Mouse (Mus musculus) spleen, adult 2 months (tissue): ENCODE results near the gene Psmd7. TPM values are rescaled to one million over a fixed set of nuclear protein-coding genes. Genes with fewer than 3 reads are reported as not detected.
A peak's percentile ranks its signal among the peaks of the same experiment; 100 is the strongest.

Experiments used
- DNase-seq, 2 experiments: peaks; one replicate each; pipeline versions ENCODE4 v3.0.0 to v3.0.0-alpha.2; 2012 to 2021; ENCODE audit warnings: low spot score in 2 of 2, low read depth in 1 of 2
- H3K27ac ChIP-seq: fragments of 200-500 bp; 2 replicates; pipeline ENCODE4 v1.5.1; 2012; ENCODE audit warnings: low read length, inconsistent platforms; ENCODE audit not compliant: insufficient read depth
- H3K27me3 ChIP-seq: fragments of 200-500 bp; 2 replicates; pipeline ENCODE4 v1.6.1; 2012; ENCODE audit warnings: mild to moderate bottlenecking, moderate library complexity, low read length, inconsistent platforms; ENCODE audit not compliant: control insufficient read depth, insufficient read depth
- H3K36me3 ChIP-seq: fragments of 200-500 bp; 2 replicates; pipeline ENCODE4 v1.6.1; 2012; ENCODE audit warnings: mild to moderate bottlenecking, low read length, inconsistent platforms; ENCODE audit not compliant: control insufficient read depth, insufficient read depth
- H3K4me1 ChIP-seq: fragments of 200-500 bp; 2 replicates; pipeline ENCODE4 v1.6.1; 2011; ENCODE audit warnings: inconsistent platforms; ENCODE audit not compliant: control insufficient read depth, insufficient read depth, insufficient read length
- H3K4me3 ChIP-seq: fragments of 200-500 bp; 2 replicates; pipeline ENCODE4 v1.5.1; 2011; ENCODE audit warnings: mild to moderate bottlenecking, inconsistent platforms; ENCODE audit not compliant: insufficient read depth, insufficient read length; ENCODE audit errors: extremely low read depth
- CTCF ChIP-seq: fragments of 200-500 bp; IDR thresholded peaks from 2 replicates; pipeline ENCODE4 v1.5.1; 2011; ENCODE audit warnings: mild to moderate bottlenecking, inconsistent platforms; ENCODE audit not compliant: insufficient read depth, insufficient read length, insufficient replicate concordance; ENCODE audit errors: extremely low read depth
- POLR2A ChIP-seq: fragments of 200-500 bp; IDR thresholded peaks from 2 replicates; pipeline ENCODE4 v1.6.1; 2011; ENCODE audit warnings: low read depth, low read length, inconsistent platforms
- WGBS: fragments of 180-500 bp; shearing (Covaris S2); methylation state at CpG from one replicate; pipeline ENCODE4 v1.1.7; 2018; 5-methylcytosine and 5-hydroxymethylcytosine counted together
- polyA plus RNA-seq: library from polyadenylated mRNA; depleted of rRNA; stranded (reverse); fragments of >200 nt; gene quantifications from 2 replicates; pipeline ENCODE4 v1.2.3, GENCODE M21; 2012

Gene Psmd7
- polyA plus RNA-seq, 1 experiment = 22.0 TPM

DNA sequence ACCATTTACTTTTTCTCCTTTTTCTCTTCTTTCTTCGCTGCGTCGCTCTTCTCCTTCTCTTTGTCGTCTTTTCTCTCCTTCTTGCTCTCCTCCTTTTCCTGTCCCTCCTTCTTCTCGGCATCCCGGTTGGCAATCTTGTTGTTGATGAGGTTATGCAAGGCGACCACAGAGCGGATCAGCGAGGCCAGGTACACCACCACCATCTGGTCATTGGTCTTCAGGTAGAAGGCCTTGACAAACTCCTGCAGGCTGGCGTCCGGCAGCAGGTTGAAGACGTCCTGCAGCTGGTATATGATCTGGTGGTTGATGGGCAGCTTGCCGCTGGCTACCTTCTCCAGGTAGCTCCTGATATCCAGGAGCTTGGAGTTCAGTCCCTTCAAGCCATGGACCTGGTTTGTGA is 7.4 kb downstream of the Psmd7 start:
- Histone ChIP-seq H3K4me1 (peaks cover 3% of the 10 kb centered on the region; the same call in 1 of the 2 replicates), H3K4me3 (no peak overlapping the region), H3K27ac (no peak overlapping the region), H3K27me3 (no peaks in the 10 kb centered on the region), H3K36me3 (peaks cover 45% of the 10 kb centered on the region)
- DNase-seq = no peak
- TF ChIP-seq CTCF (no peak), POLR2A (no peak)
- 95% methylated on average over 13 of the region's 13 CpGs for WGBS

DNA sequence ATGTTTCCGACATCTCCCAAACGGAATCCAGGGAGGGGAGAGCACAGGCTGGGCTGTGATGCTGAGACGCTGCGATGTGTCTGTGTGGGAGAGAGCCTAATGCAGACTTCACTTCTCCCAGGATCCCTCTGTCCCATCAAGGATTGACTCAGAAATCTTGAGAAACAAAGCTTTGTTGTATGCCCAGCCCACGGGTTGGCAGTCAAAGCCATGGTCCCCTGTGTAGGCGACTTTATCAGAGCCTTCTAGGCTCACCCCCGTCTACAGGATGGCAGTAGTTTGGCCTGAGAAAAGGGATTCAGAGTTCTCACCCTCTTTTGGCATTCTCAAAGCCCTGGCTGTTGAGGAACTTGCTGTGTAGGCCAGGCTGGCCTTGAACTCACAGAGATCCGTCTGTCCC is 9.7 kb downstream of the Psmd7 start:
- 87% methylated on average over 8 of the region's 8 CpGs for WGBS
- no peak for TF ChIP-seq POLR2A
- no peak for TF ChIP-seq CTCF
- no peaks in the 10 kb centered on the region for H3K27me3 ChIP-seq
- H3K4me1 ChIP-seq = peaks cover 3% of the 10 kb centered on the region; the same call in 1 of the 2 replicates
- no peak overlapping the region for H3K27ac ChIP-seq
- DNase-seq = no peak
- peaks cover 31% of the 10 kb centered on the region for H3K36me3 ChIP-seq
- no peak overlapping the region for H3K4me3 ChIP-seq

DNA sequence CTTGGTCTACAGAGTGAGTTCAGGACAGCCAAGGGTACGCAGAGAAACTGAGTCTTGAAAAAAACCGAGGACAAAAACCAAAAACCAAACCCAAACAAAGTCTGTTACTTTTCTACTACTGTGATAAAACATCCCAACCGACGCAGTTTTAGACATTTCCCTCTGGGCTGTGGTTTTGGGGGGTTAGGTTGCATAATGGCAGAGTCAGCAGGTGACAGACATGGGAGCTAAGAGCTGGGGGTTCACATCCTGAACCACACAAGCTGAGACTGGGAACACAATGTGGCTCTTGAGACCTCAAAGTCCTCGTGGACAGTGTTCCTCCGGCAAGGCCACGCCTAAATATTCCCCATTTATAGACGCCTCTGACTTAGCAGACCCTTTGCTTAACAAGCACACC is 10.1 kb downstream of the Psmd7 start:
- H3K27me3 ChIP-seq = no peaks in the 10 kb centered on the region
- peaks cover 27% of the 10 kb centered on the region for H3K36me3 ChIP-seq
- H3K4me1 ChIP-seq = peaks cover 3% of the 10 kb centered on the region; the same call in 1 of the 2 replicates
- H3K27ac ChIP-seq = no peak overlapping the region
- DNase-seq = no peak
- WGBS = 32% methylated on average over 8 of the region's 8 CpGs
- no peak overlapping the region for H3K4me3 ChIP-seq
- TF ChIP-seq CTCF (no peak), POLR2A (no peak)

DNA sequence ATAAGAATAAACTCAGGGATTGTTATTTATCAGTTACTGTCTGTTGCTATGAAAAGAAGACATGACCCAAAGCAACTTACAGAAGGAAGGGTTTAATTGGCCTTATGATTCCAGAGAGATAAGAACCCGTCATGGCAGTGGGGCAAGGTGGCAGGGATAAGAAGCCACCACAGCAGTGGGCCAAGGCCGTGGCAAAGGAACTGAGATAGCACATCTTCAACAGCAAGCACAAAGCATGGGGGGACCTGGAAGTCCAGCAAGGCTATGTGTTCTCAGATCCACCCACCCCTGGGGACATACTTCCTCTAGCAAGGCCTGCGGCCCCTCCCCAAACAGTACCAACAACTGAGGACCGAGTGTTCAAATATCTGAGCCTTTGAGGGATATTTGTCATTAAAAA is 10.6 kb downstream of the Psmd7 start:
- Histone ChIP-seq H3K27me3 (no peaks in the 10 kb centered on the region), H3K4me1 (peaks cover 3% of the 10 kb centered on the region; the same call in 1 of the 2 replicates), H3K4me3 (no peak overlapping the region), H3K36me3 (peaks cover 24% of the 10 kb centered on the region), H3K27ac (no peak overlapping the region)
- TF ChIP-seq CTCF (no peak), POLR2A (no peak)
- no peak for DNase-seq
- 62% methylated on average over 4 of the region's 4 CpGs for WGBS

DNA sequence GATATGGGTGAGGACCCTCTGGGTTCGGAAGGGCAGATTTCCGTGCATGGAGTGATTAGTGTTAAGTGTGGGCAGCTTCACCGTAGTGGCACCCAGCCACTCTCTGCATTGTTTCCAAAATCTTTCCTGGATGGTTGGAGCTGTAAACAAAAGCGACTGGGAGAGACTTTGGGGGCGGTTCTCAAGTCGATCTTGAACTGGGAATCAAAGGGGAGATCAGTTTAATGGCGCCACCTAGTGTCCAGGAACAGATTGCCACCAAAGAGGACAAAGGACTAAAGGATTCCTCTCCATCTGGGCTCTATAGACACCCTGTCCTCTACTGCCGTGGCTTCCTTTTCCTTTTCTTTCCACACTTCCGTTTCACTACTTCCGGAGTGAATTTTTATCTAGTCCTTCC is 11.6 kb downstream of the Psmd7 start:
- no peak overlapping the region for H3K4me3 ChIP-seq

DNA sequence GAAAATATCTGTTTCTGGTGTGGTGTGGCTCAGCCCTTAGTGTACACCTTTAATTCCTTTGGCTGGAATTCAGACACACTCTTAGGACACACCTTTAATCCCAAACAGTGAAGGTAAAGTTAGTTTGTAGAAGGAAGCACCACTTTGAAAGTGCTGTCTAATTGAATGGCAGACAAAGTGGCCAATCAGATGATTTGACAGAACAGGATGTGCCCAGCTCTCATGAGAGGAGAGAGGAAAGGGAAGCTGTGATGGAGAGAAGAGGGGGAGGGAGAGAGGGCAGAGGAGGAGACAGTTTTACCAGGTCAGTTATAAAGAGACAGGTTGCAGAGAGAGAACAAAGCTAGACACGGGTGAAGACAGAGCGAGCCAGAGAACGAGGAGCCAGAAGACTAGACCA is 13.5 kb downstream of the Psmd7 start:
- no peak for TF ChIP-seq CTCF
- no peak for TF ChIP-seq POLR2A
- 90% methylated on average over 3 of the region's 3 CpGs for WGBS
- no peak overlapping the region for H3K4me3 ChIP-seq
- no peak overlapping the region for H3K27ac ChIP-seq
- peaks cover 2% of the 10 kb centered on the region; the same call in 1 of the 2 replicates for H3K36me3 ChIP-seq
- no peak for DNase-seq
- no peaks in the 10 kb centered on the region for H3K27me3 ChIP-seq
- peaks cover 3% of the 10 kb centered on the region; the same call in 1 of the 2 replicates for H3K4me1 ChIP-seq

More for the DNA sequence above, 11.6 kb downstream of the Psmd7 start:
- Histone ChIP-seq H3K36me3 (peaks cover 15% of the 10 kb centered on the region), H3K27ac (no peak overlapping the region), H3K27me3 (no peaks in the 10 kb centered on the region), H3K4me1 (peaks cover 3% of the 10 kb centered on the region; the same call in 1 of the 2 replicates)
- no peak for TF ChIP-seq POLR2A
- peak; percentile 63; the same call in 1 of the 2 replicates for TF ChIP-seq CTCF
- 15% methylated on average over 10 of the region's 10 CpGs for WGBS
- DNase-seq = peak; percentile 26 to 59

DNA sequence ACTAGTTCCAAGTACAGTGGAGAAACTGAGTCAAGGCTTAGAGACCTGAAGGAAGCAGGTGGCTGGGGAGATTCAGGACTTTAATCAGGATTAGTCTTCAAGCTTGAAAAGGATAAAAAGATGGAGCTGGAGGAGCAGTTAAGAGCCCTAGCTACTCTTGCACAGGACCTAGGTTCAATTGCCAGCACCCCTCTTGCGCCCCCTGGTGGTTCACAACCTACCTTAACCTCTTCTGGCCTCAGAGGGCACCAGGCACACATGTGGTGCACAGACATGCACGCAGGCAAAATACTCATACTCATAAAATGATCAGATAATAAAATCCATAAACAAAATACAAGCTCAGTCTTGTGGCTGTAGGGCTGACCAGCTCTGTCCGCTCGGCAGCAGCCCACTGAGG is 15.8 kb downstream of the Psmd7 start:
- no peak overlapping the region for H3K27ac ChIP-seq
- peaks cover 3% of the 10 kb centered on the region; the same call in 1 of the 2 replicates for H3K4me1 ChIP-seq
- TF ChIP-seq POLR2A (no peak), CTCF (peak; percentile 71; the same call in 1 of the 2 replicates)
- peak; percentile 37 to 69 for DNase-seq
- H3K27me3 ChIP-seq = no peaks in the 10 kb centered on the region
- H3K4me3 ChIP-seq = no peak overlapping the region
- no peaks in the 10 kb centered on the region for H3K36me3 ChIP-seq
- 63% methylated on average over 4 of the region's 4 CpGs for WGBS
